Mouse (Mus musculus) lung, postnatal 0 days (tissue): ENCODE measurements around the gene Drd1.

Experiments
- CTCF ChIP-seq: IDR thresholded peaks from 2 replicates; pipeline ENCODE4 v1.5.1; 2016; ENCODE audit warnings: antibody characterized with exemption, mild to moderate bottlenecking
- EP300 ChIP-seq: IDR thresholded peaks from 2 replicates; pipeline ENCODE4 v1.6.1; 2016; ENCODE audit warnings: antibody characterized with exemption, mild to moderate bottlenecking, control low read depth

DNA sequence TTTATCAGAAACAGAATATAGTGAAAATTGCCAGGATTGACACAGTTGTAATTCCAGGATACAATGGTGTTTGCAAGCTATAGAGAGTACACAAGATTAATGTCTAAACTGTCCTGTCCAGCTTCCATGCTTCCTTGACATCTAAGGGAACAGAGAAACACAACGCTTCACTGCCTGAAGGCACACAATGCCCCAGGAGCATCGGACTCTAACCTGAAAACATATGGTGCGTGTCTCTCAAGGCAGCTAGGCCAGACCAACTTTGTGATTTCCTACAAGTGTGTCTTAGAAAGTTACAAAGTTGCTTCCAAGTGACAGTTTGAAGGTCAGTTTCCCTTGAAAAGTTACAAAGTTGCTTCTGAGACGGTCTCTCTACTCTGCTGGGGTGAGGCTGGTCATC lies 41.7 kb upstream of the Drd1 start:
- TF ChIP-seq CTCF (no peak), EP300 (no peak)
